Mouse (Mus musculus): ENCODE measurements around the gene Osbpl10.

GRCm38 (mm10) chr9:115049981-115050720 lies 71.8 kb downstream of the Osbpl10 start:
- TF ChIP-seq CTCF (conservative IDR thresholded peaks at IDR 0.05; ENCODE audit: insufficient read depth, insufficient read length, low read depth, low read length) (no peak), POLR2A (IDR thresholded peaks at IDR 0.05; ENCODE audit: low read depth, low read length) (no peak)
